8 mouse cellular contexts compared by ENCODE assay signal in the genomic region with DNA sequence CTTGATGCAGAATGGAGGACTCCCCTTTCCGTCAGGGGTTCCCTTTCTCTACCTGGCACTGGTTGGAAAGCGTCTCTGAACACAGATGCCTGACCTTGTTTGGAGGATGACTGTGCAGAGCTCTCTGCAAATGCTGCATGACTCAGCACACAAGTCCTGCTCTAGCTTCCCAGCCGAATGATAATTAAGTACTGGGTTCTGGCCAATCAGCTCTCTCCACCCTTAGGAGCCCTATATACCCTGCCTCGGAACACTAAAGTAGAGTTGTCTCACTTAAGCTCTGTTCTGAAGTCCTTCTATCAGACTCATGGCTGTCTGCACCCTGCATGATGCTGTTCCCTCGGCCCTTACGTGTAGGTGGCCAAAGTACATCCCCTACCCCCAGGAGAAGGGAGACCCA.
DNase-seq lines count a peak whose midpoint lies in the region; ATAC-seq lines count a peak whose summit lies in the region.
"Had no signal": no experiment of that assay in that cellular context is flagged by ENCODE, and none has a peak within 500 bp of the region (broad histone marks: within the 10 kb centered on the region; RNA-seq: fewer than 3 reads in every experiment).

No protein-coding gene starts in this region.

- no peaks in the 10 kb centered on the region for H3K27me3 ChIP-seq in hindbrain, embryonic 11.5 days (ENCODE audit: control insufficient read depth, insufficient read depth, low read length)

- no peak overlapping the region for H3K27ac ChIP-seq in hindbrain, embryonic 11.5 days (ENCODE audit: low read depth, low read length)

- no peak overlapping the region for H3K9ac ChIP-seq in hindbrain, embryonic 11.5 days (ENCODE audit: low read depth, low read length)

- peak; percentile 93 for ATAC-seq in megakaryocyte-erythroid progenitor cell, adult 5-6 weeks (replicated peaks; ENCODE audit: low FRiP score, low TSS enrichment, poor library complexity, severe bottlenecking)
- no peak; the same call in 1 of the 2 replicates for ATAC-seq in hindbrain, embryonic 11.5 days (ENCODE audit: low FRiP score)

- no peak overlapping the region for H3K4me2 ChIP-seq in hindbrain, embryonic 11.5 days (replicated peaks; ENCODE audit: low read depth, low read length)

- H3K36me3 ChIP-seq in hindbrain, embryonic 11.5 days (ENCODE audit: control insufficient read depth, insufficient read depth, low read length), result no peaks in the 10 kb centered on the region

- no peaks in the 10 kb centered on the region for H3K9me3 ChIP-seq in hindbrain, embryonic 11.5 days (ENCODE audit: control insufficient read depth, low read length)

- WGBS in hindbrain, embryonic 11.5 days, result 83% methylated on average over 6 of the region's 6 CpGs

- no peaks in the 10 kb centered on the region for H3K4me1 ChIP-seq in hindbrain, embryonic 11.5 days (replicated peaks; ENCODE audit: control insufficient read depth, insufficient read depth, low read length)

- H3K4me3 ChIP-seq in hindbrain, embryonic 11.5 days (ENCODE audit: low read depth, low read length), result no peak overlapping the region

- DNase-seq in layer of hippocampus, adult 9-11 months, result peak; percentile 25
- no peak for DNase-seq in layer of hippocampus, postnatal 25 days (ENCODE audit: extremely low spot score in 1 of 2, low spot score in 1 of 2)
- DNase-seq in adrenal gland, adult 2 months, result peak; percentile 73
- DNase-seq in fibroblast of lung, adult 2 months (ENCODE audit: low read depth), result peak; percentile 53
- no peak for DNase-seq in Muller cell, postnatal 12 days (ENCODE audit: inconsistent ontology term)
- DNase-seq in hindbrain, embryonic 11.5 days (ENCODE audit: low spot score), result no peak
- DNase-seq: lung, adult 18-20 months had no signal

Comparison
In these comparisons a context has a peak if more than half of its experiments do, and no peak if none do; other contexts are left out.
1. DNase-seq: peak in layer of hippocampus, adult 9-11 months (single experiment), adrenal gland, adult 2 months (single experiment) and fibroblast of lung, adult 2 months (single experiment); none in layer of hippocampus, postnatal 25 days (0 of 2), Muller cell, postnatal 12 days (single experiment) and hindbrain, embryonic 11.5 days (single experiment).